Mouse (Mus musculus) layer of hippocampus, postnatal 25 days (tissue): ENCODE measurements around the gene Tfap4. TPM values are rescaled to one million over a fixed set of nuclear protein-coding genes. Genes with fewer than 3 reads are reported as not detected.
"Not testable (repeated sequence)": the region's sequence is repeated elsewhere in the genome, so short reads cannot be mapped to it uniquely, and the experiment has no call there.

Experiments used
- DNase-seq, 2 experiments: peaks; one replicate each; pipeline ENCODE4 v3.0.0; 2022; ENCODE audit warnings: mixed read lengths in 2 of 2, low spot score in 1 of 2; ENCODE audit errors: extremely low spot score in 1 of 2
- total RNA-seq, 2 experiments: library from RNA; stranded (reverse); gene quantifications; 2 replicates each; pipeline ENCODE4 v1.2.3; 2021

The Tfap4 gene
- total RNA-seq, 2 experiments from 2014 or later, result 4.4 to 5.0 TPM

DNA sequence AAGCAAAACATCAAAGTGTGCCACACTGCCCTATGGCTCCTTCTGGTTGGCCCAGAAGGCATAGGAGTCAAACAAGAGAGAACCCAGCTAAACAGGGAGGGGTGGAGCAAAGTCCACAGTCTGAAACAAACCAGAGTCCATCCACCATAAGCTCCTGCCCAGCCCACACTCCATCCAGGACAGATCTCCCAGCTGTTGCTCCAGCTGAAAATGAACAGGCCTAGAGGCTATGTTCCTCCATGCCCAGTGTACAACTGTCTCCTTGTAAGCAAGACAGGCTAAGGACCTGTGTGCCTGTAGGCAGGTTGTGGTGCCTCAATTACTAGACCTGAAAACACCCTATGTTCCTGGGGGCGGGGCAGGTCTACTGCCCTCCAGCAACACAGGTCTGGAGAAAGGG lies 2.6 kb downstream of the Tfap4 start:
- DNase-seq, result no peak

DNA sequence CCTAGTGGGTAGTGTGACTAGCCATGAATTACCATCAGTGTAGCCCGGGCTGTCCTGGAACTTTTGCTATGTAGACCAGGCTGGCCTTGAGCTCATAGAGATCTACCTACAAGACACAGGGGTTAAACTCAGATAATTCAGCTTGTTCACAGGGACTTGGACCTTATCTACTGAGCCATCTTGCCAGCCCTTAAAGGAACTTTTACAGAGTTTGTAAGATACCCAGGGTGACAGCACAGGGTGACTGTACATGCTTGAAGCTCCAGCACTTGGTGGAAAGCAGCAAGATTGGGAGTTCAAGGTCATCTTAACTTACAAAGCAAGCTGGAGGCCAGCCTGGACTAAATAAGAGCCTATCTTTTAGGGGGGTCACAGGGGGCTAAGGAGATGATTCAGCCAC lies 4.1 kb downstream of the Tfap4 start:
- DNase-seq, result no peak

DNA sequence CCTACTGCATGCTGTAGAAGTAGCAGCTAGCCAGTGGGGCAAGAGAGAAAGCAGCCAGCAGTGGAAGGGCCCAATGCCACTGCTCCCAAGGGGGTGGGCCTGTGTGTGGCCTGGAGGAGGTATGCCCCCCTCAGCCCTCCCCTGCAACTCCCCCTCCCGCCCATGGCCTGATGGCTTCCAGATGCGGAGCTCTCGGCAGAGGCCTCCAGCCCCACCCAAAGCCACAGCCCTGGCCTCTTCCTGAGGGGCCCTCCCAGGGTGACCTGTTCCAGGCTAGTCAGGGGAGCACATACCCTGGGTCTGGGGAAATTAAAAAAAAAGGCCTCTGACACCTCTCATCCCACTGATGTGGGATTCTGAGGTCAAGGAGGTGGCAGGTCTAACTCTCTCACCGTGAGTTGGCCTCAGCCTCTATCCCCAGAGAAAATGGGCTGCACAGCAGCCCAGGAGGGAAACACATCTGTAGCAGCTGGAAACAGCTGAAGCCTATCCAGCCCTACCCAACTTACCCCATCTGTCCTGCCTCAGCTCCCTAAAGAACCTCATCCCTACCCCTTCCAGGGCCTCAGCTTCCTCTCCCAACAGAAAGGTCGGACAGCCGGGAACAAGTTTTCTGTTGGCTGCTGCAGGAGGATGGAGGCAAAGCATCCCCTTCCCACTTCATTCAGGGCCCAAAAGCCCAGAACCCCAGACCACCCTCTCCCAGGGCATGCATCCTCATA lies 6.7 kb downstream of the Tfap4 start:
- DNase-seq, result no peak

DNA sequence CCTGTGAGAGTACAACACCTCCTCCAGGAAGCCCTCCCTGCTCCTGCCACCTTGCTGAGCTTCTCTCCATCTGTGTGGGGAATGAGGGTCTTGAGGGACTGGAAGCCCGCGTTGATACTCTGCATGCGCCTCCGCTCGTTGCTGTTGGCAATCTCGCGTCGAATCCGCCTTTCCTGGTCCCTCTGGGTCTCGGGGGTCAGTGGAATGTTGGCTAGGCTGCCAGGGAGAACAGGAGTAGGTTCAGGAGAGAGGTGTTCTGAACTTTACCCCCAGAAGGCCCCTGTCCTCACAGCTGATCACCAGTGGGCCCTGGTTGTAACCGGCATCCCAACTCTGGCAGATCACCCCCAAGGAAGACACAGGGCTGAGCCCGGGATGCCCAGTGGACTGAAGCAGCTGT lies 7.8 kb downstream of the Tfap4 start:
- no peak for DNase-seq

DNA sequence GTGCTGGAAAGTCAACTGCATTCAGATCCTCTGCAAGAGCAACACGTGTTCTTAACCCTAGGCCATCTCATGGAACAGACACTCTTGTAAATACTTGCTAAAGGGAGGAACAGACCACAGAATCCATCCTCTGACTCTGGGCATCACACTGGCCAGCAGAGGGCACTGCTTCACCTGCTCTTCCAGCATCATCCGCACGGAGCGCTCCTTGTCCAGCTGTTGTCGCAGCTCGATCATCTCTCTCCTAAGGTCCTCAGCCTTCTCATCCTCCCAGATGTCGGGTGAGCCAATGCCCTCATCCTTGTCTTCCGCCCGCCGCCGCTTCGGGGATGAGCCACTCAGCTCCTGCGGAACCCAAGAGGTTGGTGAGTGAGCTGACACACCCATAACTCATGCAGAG lies 8.6 kb downstream of the Tfap4 start:
- peak; percentile 38 to 65 for DNase-seq

DNA sequence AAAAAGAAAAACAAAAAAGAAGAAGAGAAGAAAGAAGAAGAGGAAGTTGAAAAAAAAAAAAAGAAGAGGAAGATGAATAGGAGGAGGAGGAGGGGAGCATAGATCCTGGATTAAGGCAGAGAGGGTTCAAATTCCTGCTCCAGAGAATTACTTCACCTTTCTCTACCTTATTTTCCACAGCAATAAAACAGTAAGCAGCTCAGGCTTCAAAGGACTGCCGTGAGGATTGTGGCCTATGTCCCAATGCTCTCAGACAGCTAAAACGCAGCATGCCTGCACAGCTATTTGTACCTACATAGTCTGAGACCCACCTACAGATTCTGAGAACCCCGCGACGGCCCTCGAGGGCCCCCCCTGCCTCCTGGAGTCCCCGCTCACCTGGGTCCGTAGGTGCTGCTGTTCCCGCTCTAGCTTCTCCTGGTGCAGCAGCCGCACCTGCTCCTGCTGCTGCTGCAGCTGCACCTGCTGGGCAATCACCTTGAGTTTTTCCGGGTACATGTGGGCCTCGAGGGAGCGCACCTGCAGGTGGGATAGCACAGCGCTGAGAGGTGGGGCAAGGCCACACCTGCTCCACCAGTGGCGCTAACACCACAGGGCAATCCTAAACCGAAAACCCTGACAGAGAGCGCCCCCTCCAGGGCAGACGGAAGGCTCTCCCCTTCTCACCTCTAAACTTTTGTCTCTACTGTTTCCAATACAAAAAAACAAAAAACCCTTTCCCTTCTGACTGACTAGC lies 10.5 kb downstream of the Tfap4 start:
- no peak for DNase-seq

DNA sequence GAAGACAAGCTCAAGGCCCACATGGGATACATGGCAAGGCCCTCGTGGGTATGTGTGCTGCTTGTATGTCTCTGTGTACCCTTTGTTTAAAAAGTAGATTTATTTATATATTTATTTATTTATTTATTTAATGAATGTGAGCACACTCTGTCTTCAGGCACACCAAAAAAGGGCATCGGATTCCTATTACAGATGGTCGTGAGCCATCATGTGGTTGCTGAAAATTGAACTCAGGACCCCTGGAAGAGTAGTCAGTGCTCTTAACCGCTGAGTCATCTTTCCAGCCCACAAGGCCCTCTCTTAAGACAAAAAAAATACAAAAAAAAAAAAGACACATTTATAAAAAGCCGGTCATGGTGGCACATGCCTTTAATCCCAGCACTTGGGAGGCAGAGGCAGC lies 12.0 kb downstream of the Tfap4 start:
- no peak for DNase-seq

DNA sequence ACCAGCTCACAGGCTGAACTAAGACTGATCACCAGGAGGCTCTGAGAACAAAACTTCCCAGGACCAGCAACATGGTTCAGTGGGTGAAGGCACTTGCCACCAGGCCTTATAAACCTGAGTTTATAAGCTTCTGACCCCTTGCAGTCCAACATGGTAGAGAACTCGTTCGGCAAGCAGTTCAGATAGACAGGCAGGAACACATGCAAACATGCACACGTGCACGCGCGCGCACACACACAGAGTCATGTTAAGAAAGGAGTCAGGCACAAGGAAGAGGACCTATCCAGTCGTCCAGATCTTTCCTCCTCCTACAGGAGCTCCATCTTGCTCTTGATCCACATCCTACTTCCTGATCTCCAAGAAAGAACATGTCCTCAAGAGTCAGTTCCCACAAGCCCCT lies 12.8 kb downstream of the Tfap4 start:
- no peak for DNase-seq

DNA sequence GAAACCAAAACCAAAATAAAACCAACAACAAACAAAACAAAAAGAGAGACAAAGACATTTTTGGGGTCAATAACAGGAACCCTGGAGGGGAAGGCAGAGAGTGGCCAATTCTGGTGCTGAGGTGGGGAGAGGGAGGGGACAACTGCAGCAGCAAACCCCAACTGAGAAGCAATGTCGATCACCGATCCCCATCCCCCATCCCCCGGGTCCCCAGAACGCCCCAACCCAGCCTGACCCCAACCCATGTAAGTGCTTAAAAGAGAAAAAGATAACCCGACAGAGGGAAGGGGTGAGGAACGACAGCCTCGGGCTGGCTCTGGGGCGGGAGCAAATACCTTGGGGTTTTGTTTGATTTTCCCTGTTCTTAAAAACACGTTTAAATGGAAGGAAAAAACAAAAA lies 14.8 kb downstream of the Tfap4 start:
- no peak for DNase-seq

DNA sequence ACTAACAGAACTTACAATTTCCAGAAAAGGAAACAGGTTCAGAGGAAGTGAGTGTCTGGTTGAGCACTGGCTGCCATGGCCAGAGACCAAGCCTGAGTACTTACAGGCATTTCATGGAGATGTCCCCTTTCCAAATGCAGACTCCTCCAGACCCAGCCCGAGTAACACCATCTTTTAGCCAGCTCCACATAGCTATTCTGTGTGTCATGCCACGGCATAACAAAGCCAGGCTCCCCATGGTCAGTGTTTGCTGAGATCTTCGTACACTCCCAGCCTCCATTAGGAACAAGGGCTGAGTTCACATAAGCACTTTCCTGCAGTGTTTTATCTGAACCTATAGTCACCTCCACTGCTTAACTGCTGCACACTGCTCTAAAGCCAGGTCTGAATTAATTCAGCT lies 16.4 kb downstream of the Tfap4 start:
- DNase-seq, result no peak

DNA sequence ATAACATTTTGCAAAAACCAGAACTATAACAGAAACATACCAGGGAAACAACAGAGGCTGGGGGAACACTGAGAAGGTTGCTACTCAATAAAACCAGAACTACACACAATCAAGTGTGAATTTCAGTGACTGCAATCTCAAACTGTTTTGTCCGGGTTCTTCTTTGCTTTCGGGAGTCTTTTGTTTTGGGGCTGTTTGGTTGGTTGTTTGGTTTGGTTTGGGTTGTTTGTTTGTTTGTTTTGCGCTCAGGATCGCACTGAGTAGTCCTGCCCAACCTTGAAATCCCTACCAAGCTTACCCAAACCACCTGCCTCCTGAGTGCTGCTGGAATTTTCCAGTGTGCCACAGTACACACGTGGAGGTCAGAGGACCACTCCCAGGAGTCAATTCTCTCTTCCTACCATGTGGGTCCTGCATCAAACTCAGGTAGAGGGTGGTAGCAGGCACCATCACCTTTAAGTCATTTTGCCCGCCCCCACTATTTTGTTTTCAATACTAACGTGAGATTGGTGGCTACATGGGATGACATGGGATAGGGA lies 17.3 kb downstream of the Tfap4 start:
- no peak for DNase-seq

DNA sequence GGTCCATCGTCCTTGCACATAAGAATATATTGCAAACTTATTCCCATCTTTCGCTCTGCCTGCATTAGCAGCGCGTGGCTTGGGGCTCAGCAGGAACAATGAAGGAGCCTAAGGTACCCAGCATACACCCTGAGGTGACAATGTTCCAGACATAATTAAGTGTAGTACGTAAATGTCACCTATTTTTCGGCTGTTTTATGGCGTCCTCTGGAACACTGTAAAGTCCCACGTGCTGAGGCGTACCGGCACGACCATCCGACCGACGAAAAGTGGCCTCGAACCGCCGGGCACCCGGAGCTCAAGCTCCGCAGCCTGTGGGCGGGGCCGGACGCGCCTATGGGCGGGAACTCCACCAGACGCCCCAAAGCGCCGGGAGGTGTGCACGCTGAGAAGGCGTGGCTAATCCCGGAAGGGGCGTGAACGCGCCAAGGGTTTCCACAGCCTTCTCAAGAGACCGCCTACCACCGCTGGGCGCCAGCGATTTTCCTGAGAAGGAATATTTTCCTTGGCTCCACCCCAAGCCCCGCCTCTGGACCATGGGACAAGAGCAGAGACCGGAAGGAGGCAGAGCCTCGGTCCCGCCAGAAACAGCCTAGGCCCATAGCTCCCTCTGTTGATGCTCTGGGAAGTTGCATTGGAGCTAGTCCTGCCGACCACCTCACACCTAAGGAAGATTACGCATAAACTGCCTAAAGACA lies 18.0 kb downstream of the Tfap4 start, which contains the start of gene Srl:
TSS of gene Srl (minus strand) at position 316 of the 698 bp plus-strand sequence.
- peak; percentile 95 to 97 for DNase-seq

DNA sequence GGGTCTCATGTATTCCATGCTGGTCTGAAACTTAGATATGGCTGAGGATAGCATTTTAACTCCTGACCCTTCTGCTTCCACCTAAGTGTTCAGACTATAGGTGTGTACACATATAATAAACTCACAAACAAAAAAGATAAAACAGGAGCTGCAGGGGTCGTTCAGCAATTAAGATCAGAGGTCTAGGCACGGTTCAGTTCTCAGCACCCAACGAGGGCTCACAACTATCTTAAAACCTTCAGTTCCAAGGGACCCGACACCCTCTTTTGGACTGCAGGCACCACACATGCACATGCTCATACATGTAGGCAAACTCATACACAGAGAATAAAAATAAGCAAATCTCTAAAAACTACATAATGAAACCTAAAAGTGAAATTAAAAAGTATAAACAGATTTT lies 18.6 kb downstream of the Tfap4 start:
- no peak for DNase-seq

DNA sequence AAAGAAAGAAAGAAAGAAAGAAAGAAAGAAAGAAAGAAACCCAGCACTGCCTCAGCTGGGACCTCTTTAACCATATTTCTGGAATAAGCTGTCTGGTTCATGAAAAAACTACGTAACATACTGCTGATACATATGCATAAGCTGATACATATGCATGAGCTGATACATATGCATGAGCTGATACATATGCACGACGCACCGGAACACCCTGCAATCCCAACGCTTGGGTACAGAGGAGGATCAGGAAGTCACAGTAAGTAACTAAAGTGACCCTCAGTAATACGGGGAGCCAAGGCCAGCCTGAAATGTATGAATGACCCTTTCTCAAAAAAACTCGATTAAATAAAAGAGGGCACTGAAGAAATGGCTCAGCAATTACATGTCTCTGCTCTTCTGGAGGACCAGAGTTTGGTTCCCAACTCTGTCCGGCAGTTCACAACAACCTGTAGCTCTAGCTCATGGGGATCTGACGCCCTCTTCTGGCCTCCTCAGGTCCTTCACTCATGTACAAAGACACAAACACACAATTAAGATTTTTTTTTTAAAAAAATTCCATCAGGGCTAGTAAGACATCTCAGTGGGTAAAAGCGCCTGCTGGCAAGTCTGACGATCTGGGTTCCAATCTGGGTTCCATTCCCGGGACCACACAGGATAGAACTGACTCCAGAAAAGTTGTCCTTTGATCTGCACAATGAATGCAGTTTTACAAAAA lies 19.4 kb downstream of the Tfap4 start:
- DNase-seq, result no peak

DNA sequence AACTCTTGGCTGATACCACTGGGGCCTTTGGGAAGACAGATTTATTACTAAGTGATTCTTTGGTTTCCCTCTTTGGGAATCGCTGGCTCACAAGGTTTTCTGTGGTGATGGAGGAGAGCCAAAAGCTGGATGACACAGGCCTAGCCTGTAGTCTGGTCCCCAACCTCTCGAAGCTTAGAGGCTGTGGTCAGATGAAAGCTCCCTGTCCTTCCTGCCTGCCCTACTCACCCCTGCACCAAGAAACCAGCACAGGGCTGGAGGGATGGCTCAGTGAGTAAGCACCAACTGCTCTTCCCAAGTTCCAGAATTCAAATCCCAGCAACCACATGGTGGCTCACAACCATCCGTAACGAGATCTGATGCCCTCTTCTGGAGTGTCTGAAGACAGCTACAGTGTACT lies 20.1 kb downstream of the Tfap4 start:
- no peak for DNase-seq

DNA sequence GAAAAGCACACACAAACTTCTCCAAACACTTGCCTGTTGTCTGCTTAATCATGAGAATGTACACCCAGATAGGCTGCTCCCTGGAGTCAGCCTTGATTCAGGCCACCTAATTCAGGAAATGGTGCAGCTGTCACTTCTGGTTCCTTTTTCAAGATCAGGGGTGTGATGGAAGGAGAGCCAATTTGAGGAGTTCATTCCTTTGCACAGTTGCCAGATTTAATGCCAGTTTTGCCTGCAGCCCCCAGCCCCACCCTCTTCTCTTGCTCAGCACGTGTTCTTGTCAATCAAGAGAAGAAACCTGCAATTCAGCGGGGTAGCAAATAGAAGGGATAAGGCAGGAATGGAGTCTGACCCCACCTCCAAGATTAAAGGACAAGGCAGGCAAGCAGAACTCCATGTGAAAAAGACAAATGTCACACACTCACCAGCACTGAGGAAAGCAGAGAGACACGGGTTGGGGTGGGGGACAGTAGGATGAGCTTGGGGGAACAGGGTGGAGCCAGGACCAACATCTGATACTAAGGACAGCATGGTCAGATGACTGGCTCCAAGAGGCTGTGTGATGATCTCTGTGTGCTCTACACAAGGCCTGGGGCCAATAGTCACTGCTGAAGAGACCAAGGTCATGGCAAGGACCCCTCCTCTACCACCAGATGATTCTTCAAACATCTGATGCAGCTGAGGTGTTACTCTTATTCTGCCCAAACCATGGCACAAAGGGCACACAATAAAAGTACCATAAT lies 21.9 kb downstream of the Tfap4 start:
- DNase-seq, result no peak

DNA sequence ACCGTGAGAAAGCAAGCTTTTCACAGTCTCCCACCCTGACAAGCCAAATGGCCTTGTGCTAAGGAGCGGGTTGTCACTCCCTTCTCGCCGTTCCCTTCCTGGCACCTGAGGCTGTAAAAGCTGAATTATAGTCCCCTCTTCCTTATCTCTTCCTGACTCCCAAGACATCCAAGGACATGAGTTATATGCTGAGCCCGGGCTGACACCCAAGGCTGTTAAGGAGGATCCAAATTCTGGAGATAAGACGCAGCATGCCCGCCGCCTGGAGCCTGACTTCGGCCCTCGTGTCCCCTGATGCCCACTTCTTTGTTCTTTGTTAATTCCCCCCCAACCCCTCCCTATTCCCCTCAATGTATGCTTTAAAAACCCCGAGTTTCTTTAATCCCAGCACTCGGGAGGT lies 32.3 kb downstream of the Tfap4 start:
- not testable (repeated sequence) for DNase-seq

DNA sequence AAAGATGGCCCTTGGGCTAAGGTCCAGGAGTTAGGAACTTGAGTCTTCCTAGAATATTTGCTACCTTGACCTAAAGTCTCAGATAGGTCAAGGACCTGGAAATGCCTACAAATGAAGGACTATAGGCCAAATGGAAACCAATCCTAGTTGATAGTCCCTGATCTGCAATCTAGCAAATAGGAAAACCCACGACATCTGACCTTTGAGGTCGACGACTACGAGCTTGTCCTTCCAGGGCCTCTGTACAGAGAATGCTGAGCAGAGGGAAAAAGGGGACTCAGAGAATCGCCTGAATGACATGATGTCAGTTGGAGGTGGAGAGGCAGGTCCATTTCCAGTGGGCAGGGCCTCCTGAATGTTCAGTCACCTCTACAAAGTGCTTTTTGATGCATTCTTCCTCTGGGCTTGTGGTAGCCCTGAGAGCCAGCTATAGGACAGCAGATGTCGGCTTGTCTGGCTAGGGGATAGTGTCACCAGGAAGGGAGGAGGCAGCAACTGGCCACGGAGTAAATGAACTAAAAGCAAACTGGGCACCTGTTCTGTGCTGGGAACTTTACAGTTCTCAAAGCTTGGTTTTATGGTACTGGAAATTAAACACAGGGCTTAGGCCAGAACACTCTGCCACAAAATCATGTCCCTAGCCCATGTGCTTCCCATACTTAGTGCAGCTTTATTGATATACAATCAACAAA lies 36.2 kb downstream of the Tfap4 start:
- DNase-seq, result no peak

DNA sequence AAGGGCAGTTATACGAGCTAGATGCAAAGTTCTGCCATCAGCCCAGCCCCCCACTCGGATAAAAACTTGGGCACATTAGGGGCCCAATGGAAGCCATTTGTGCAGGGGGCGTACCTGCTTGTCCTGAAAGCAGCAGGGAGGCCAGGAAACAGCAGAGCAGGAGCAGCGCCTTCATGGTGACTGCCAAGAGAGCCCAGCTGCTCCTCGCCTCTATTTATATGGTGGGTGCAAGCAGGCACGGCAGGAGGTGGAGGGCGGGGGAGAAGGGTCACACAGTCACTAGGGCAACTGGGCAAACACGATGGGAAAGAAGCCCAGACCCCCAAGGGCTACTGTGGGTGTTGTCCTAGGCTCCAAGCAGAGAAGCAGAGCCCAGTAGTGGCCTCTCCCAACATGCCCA lies 36.8 kb downstream of the Tfap4 start:
- no peak for DNase-seq
